ENCODE assay signal across 8 mouse cellular contexts in the genomic region with DNA sequence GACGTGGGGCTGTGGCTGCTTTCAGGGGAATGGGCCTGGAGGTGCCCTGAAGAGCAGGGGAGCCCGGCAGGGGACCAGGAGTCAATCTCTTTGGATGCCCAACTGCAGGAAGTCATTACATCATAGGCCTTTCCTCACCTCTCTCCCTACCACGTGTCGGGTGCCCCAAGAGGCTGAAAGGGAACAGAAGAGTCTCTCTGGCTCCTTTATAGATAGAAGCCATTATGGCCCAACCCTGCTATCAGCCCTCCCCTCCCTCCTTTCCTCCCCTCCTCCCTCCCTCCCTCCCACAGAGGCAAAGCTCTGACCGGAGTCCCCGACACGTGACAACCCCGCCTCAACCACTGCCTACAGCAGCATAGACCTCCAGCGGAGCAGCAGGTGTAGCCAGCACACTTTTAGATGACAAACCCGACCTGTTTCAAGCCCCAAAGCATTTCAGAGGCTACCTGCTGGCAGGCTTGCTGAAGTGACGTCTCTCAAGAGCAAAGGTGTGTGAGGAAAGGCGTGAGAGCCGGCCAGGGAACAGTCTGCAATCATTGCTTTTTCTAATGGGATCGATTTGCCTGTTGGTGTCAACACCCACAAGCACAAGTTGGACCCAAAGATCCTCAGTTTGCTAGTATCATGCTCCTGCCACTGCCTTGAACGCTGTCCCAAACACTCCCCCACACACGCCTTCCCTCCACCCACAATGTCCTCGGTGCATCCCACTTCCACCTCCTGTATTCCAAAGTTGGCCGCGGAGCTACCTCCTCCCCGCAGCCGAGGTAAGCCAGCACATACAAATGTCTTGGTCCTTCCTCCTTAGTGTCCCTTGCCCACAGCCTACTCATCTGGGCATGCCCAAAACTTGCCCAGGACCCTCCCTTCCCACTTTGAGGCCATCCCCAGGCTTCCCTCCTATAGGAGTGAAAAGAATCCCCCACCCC. TPM values are rescaled to one million over a fixed set of nuclear protein-coding genes. Genes with fewer than 3 reads are reported as not detected.
DNase-seq lines count a peak whose midpoint lies in the region; ATAC-seq and TF ChIP-seq lines count a peak whose summit lies in the region.

No protein-coding gene starts in this region.

- H3K36me3 ChIP-seq in MEL (ENCODE audit: control insufficient read depth in 1 of 2, insufficient read depth in 2 of 2, low read length in 2 of 2), result peaks cover 0 to 39% of the 10 kb centered on the region in 2 experiments; a peak in 3 of 4 replicates
- 0 out of 2 replicates have a peak, but pooled peaks cover 3% of the 10 kb centered on the region for H3K36me3 ChIP-seq in heart, embryonic 15.5 days

- H3K27me3 ChIP-seq in MEL (ENCODE audit: control insufficient read depth in 1 of 2, insufficient read depth in 2 of 2, low read length in 2 of 2), result no peaks in the 10 kb centered on the region
- H3K27me3 ChIP-seq in heart, embryonic 15.5 days, result no peaks in the 10 kb centered on the region

- TF ChIP-seq CTCF in MEL (IDR thresholded peaks at IDR 0.05 in 2 of 3, conservative IDR thresholded peaks at IDR 0.05 in 1 of 3; ENCODE audit: control insufficient read depth in 1 of 3, insufficient read depth in 1 of 3, low read depth in 2 of 3, low read length in 3 of 3, poor library complexity in 1 of 3, severe bottlenecking in 1 of 3), result no peak; a peak in 1 of 6 replicates

- peak overlapping the region; percentile 89 for H3K4me2 ChIP-seq in heart, embryonic 15.5 days

- H3K79me2 ChIP-seq in MEL (ENCODE audit: control insufficient read depth, insufficient read depth, low read length, poor library complexity), result peaks cover 41% of the 10 kb centered on the region

- H3K9me3 ChIP-seq in MEL (replicated peaks; ENCODE audit: insufficient read depth, low read length), result no peaks in the 10 kb centered on the region
- no peaks in the 10 kb centered on the region for H3K9me3 ChIP-seq in heart, embryonic 15.5 days (replicated peaks)

- peak overlapping the region; percentile 67 to 91 for H3K4me3 ChIP-seq in MEL (ENCODE audit: control insufficient read depth in 1 of 2, insufficient read depth in 1 of 2, low read depth in 2 of 2, low read length in 2 of 2)
- H3K4me3 ChIP-seq in heart, embryonic 15.5 days, result peak overlapping the region; percentile 87

- no peak; the same call in 1 of the 2 replicates for TF ChIP-seq RAD21 in MEL (IDR thresholded peaks at IDR 0.05; ENCODE audit: low read depth, low read length)

- TF ChIP-seq POLR2A in MEL (IDR thresholded peaks at IDR 0.05; ENCODE audit: control insufficient read depth in 1 of 2, insufficient read depth in 1 of 2, low read depth in 1 of 2, low read length in 2 of 2, poor library complexity in 1 of 2), result peak in 1 of 2 experiments; percentile 70; a peak in 2 of 4 replicates

- 10% methylated on average over 21 of the region's 21 CpGs for WGBS in heart, embryonic 15.5 days

- no peak for TF ChIP-seq EP300 in MEL (IDR thresholded peaks at IDR 0.05; ENCODE audit: low read depth in 1 of 2, low read length in 2 of 2)

- peak; percentile 74 for DNase-seq in CD4-positive helper T cell, adult 2 months (ENCODE audit: low read depth, low spot score)
- DNase-seq in MEL (ENCODE audit: low read depth, low spot score), result peak; percentile 85
- DNase-seq in embryo, embryonic 10 days (ENCODE audit: low spot score), result peak; percentile 44
- DNase-seq in kidney, postnatal 36 days, result peak; percentile 83 to 92
- peak; percentile 74 to 84 for DNase-seq in spleen, postnatal 4 days (ENCODE audit: low spot score in 2 of 2)
- no peak for DNase-seq in gastrocnemius, postnatal 4 days (ENCODE audit: low spot score in 2 of 2)

- peak overlapping the region; percentile 89 for H3K9ac ChIP-seq in MEL (ENCODE audit: control insufficient read depth, low read depth, low read length, poor library complexity, severe bottlenecking)
- H3K9ac ChIP-seq in heart, embryonic 15.5 days, result peak overlapping the region; percentile 90

- no peak for ATAC-seq in heart, embryonic 15.5 days (replicated peaks; ENCODE audit: insufficient number of reproducible peaks, insufficient read depth, low FRiP score, low read depth)
- ATAC-seq in megakaryocyte progenitor cell, adult 5-6 weeks (replicated peaks; ENCODE audit: poor library complexity), result peak; percentile 9

- peaks cover 26 to 36% of the 10 kb centered on the region in 2 experiments for H3K4me1 ChIP-seq in MEL (ENCODE audit: control insufficient read depth in 1 of 2, insufficient read depth in 2 of 2, low read length in 2 of 2)
- peaks cover 56% of the 10 kb centered on the region for H3K4me1 ChIP-seq in heart, embryonic 15.5 days (replicated peaks)

- peak overlapping the region; percentile 96 for H3K27ac ChIP-seq in MEL (ENCODE audit: control insufficient read depth, low read depth, low read length)
- H3K27ac ChIP-seq in heart, embryonic 15.5 days, result no peak overlapping the region

TF ChIP-seq in MEL, 35 proteins besides CTCF, POLR2A, EP300 and RAD21:
- TF ChIP-seq GABPA (IDR thresholded peaks at IDR 0.05; ENCODE audit: low read depth, low read length) (no peak), ETS1 (IDR thresholded peaks at IDR 0.05; ENCODE audit: low read depth, low read length) (no peak), ZC3H11A (IDR thresholded peaks at IDR 0.05; ENCODE audit: low read depth, low read length) (no peak), BHLHE40 (IDR thresholded peaks at IDR 0.05; ENCODE audit: borderline replicate concordance, low read depth, low read length) (peak; percentile 86), RCOR1 (IDR thresholded peaks at IDR 0.05; ENCODE audit: low read depth, low read length) (no peak), HCFC1 (IDR thresholded peaks at IDR 0.05; ENCODE audit: low read depth, low read length) (no peak), SMC3 (IDR thresholded peaks at IDR 0.05; ENCODE audit: low read depth, low read length) (0 out of 2 replicates have a peak, but pooled peaks have one; percentile 19), TAL1 (IDR thresholded peaks at IDR 0.05; ENCODE audit: low read length) (no peak), MAFK (IDR thresholded peaks at IDR 0.05; ENCODE audit: borderline replicate concordance, low read depth, low read length) (no peak), KAT2A (conservative IDR thresholded peaks at IDR 0.05; ENCODE audit: low read depth, low read length) (no peak), JUND (IDR thresholded peaks at IDR 0.05; ENCODE audit: low read depth, low read length) (no peak), GATA1 (IDR thresholded peaks at IDR 0.05; ENCODE audit: low read depth, low read length) (no peak), E2F4 (IDR thresholded peaks at IDR 0.05; ENCODE audit: borderline replicate concordance, low read depth, low read length) (no peak), MAX (IDR thresholded peaks at IDR 0.05; ENCODE audit: low read length) (peak; percentile 77), MYC (IDR thresholded peaks at IDR 0.05; ENCODE audit: low read depth, low read length) (peak; percentile 89), ZNF384 (IDR thresholded peaks at IDR 0.05; ENCODE audit: low read depth, low read length) (no peak), CHD1 (IDR thresholded peaks at IDR 0.05; ENCODE audit: low read depth, low read length) (peak; percentile 64; the same call in 1 of the 2 replicates), MYB (IDR thresholded peaks at IDR 0.05; ENCODE audit: low read depth, low read length) (no peak), MXI1 (IDR thresholded peaks at IDR 0.05; ENCODE audit: low read depth, low read length) (peak; percentile 71), NRF1 (IDR thresholded peaks at IDR 0.05; ENCODE audit: insufficient read depth, low read depth, low read length, poor library complexity, severe bottlenecking) (no peak), TCF12 (IDR thresholded peaks at IDR 0.05; ENCODE audit: low read depth, low read length) (peak; percentile 24; the same call in 1 of the 2 replicates), NELFE (IDR thresholded peaks at IDR 0.05; ENCODE audit: low read depth, low read length) (peak; percentile 15; the same call in 1 of the 2 replicates), CHD2 (IDR thresholded peaks at IDR 0.05; ENCODE audit: low read length) (no peak), SIN3A (IDR thresholded peaks at IDR 0.05; ENCODE audit: low read length) (peak; percentile 88), MEF2A (IDR thresholded peaks at IDR 0.05; ENCODE audit: extremely low read depth, insufficient replicate concordance, low read depth, low read length, poor library complexity, severe bottlenecking) (no peak), ZMIZ1 (IDR thresholded peaks at IDR 0.05; ENCODE audit: low read depth, low read length) (no peak), USF2 (IDR thresholded peaks at IDR 0.05; ENCODE audit: borderline replicate concordance in 1 of 2, insufficient read depth in 1 of 2, low read depth in 1 of 2, low read length in 2 of 2) (peak in 1 of 2 experiments; percentile 60; a peak in 1 of 4 replicates), TBP (IDR thresholded peaks at IDR 0.05; ENCODE audit: low read depth, low read length) (no peak), MAZ (IDR thresholded peaks at IDR 0.05; ENCODE audit: low read depth, low read length) (peak; percentile 82; the same call in 1 of the 2 replicates), USF1 (IDR thresholded peaks at IDR 0.05; ENCODE audit: low read depth, low read length) (peak; percentile 93), UBTF (IDR thresholded peaks at IDR 0.05; ENCODE audit: borderline replicate concordance, insufficient read depth, low read depth, low read length) (no peak), ZKSCAN1 (IDR thresholded peaks at IDR 0.05; ENCODE audit: low read depth, low read length) (no peak), POLR2AphosphoS2 (IDR thresholded peaks at IDR 0.05; ENCODE audit: low read length) (no peak), ELF1 (IDR thresholded peaks at IDR 0.05; ENCODE audit: low read depth, low read length) (no peak), POLR2AphosphoS5 (IDR thresholded peaks at IDR 0.05; ENCODE audit: borderline replicate concordance, low read depth, low read length) (no peak)

RNA-seq across cellular contexts. Expression of a gene that starts 2.5 kb away (rescaled TPM):
- total RNA-seq in MEL (2012; rRNA removed), result 21.0 and 31.8 TPM in 2 replicates
- 100 to 1,000 TPM in 1 of 2 experiments, 10 to 100 TPM in 1; 27.2 to 103 TPM for polyA plus RNA-seq in MEL (2012; ENCODE audit: insufficient read depth in 1 of 2, insufficient read length in 2 of 2, low read depth in 1 of 2, low replicate concordance in 2 of 2, missing spikeins in 1 of 2)
- 5.7 and 6.8 TPM in 2 replicates for polyA plus RNA-seq in heart, embryonic 15.5 days (2015; fragmentation: Nextera tagmentation; extraction: Ambion mirVana)
- total RNA-seq in megakaryocyte progenitor cell, adult 5-6 weeks (2015), result 19.9 and 23.7 TPM in 2 replicates
- 20.1 and 22.8 TPM in 2 replicates for total RNA-seq in megakaryocyte progenitor cell, adult 5-6 weeks (2017)
- 10 to 100 TPM; 43.8 to 46.4 TPM for total RNA-seq in gastrocnemius, postnatal 4 days (2021)

Comparison
In these comparisons a context has a peak if more than half of its experiments do, and no peak if none do; other contexts are left out.
1. DNase-seq: peak in CD4-positive helper T cell, adult 2 months (single experiment), MEL (single experiment), embryo, embryonic 10 days (single experiment), kidney, postnatal 36 days (2 of 2) and spleen, postnatal 4 days (2 of 2); none in gastrocnemius, postnatal 4 days (0 of 2).